Mouse (Mus musculus) kidney, embryonic 14.5 days (tissue): ENCODE measurements at regions not wholly inside any gene's neighbourhood (a gene's known extent, or its start where the extent isn't known, plus 50 kb on each side); places are given as distances from the start of the nearest gene placed in this dataset.

ENCODE experiments used
- ATAC-seq: fragments of 200-750 bp; cut with Nextera tagmentation; 2 replicates; pipeline ENCODE4 v1.8.0; 2017; ENCODE audit warnings: moderate number of reproducible peaks, mild to moderate bottlenecking, moderate TSS enrichment, moderate library complexity; ENCODE audit not compliant: low FRiP score, low TSS enrichment
- H3K27ac ChIP-seq: fragments of 300-500 bp; sonication (generic); 2 replicates; pipeline ENCODE4 v1.5.1; 2014; ENCODE audit warnings: low read depth, mild to moderate bottlenecking, low read length, moderate library complexity, mixed read lengths
- H3K27me3 ChIP-seq: fragments of 300-500 bp; sonication (generic); 2 replicates; pipeline ENCODE4 v1.6.1; 2014; ENCODE audit warnings: mild to moderate bottlenecking, low read length; ENCODE audit not compliant: control insufficient read depth, insufficient read depth
- H3K36me3 ChIP-seq: fragments of 300-500 bp; sonication (generic); 2 replicates; pipeline ENCODE4 v1.6.1; 2014; ENCODE audit warnings: low read length, mixed read lengths; ENCODE audit not compliant: control insufficient read depth, insufficient read depth
- H3K4me1 ChIP-seq: fragments of 300-500 bp; sonication (generic); 2 replicates; pipeline ENCODE4 v1.6.1; 2014; ENCODE audit warnings: low read length, mixed read lengths; ENCODE audit not compliant: control insufficient read depth, insufficient read depth
- H3K4me2 ChIP-seq: fragments of 300-500 bp; sonication (generic); replicated peaks from 2 replicates; pipeline ENCODE4 v1.6.1; 2014; ENCODE audit warnings: low read depth, mild to moderate bottlenecking, low read length
- H3K4me3 ChIP-seq: fragments of 300-500 bp; sonication (generic); 2 replicates; pipeline ENCODE4 v1.5.1; 2014; ENCODE audit warnings: mild to moderate bottlenecking, low read length
- H3K9ac ChIP-seq: fragments of 300-500 bp; sonication (generic); 2 replicates; pipeline ENCODE4 v1.6.1; 2014; ENCODE audit warnings: low read depth, mild to moderate bottlenecking, low read length, moderate library complexity
- H3K9me3 ChIP-seq: fragments of 300-500 bp; sonication (generic); 2 replicates; pipeline ENCODE4 v1.6.1; 2016; ENCODE audit warnings: low read length; ENCODE audit not compliant: control insufficient read depth
- WGBS: fragments of 180-500 bp; shearing (Covaris S2); extraction: QIAGEN DNeasy Blood & Tissue Kit; methylation state at CpG from one replicate; pipeline ENCODE4 v1.1.7; 2014; 5-methylcytosine and 5-hydroxymethylcytosine counted together

- no peaks in the 10 kb centered on the region for H3K36me3 ChIP-seq
- H3K9me3 ChIP-seq: no peaks in the 10 kb centered on the region
- H3K4me3 ChIP-seq: no peak overlapping the region
- no peaks in the 10 kb centered on the region for H3K27me3 ChIP-seq
- no peaks in the 10 kb centered on the region for H3K4me1 ChIP-seq
- WGBS: 83% methylated on average over 1 of the region's 1 CpGs
- no peak overlapping the region for H3K9ac ChIP-seq
- ATAC-seq: no peak
- no peak overlapping the region for H3K4me2 ChIP-seq
- no peak overlapping the region for H3K27ac ChIP-seq
These were observed 242.1 kb upstream of the Rack1 start for GRCm38 (mm10) chr11:48558053-48558452.

DNA sequence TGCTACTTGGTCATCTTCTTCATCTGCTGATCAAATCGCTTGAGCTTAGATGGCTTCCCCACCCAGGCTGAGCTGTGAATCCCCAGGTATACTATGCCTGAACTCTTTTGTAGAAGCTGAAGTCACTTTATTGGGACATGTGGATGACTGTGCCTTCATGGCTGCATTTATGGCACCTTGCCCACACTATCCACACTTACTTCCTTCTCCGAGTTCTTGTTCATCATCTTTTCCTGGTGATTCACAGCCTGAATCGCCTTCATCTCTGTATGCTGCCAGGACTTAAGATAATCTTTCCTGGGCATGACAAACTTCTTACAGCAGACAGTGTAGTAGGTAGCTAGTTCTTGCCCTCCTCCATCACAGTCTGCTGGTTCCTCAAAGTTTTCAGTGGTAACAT lies 248.1 kb upstream of the Rack1 start:
- no peak for ATAC-seq
- H3K9ac ChIP-seq: no peak overlapping the region
- H3K9me3 ChIP-seq: no peaks in the 10 kb centered on the region
- H3K36me3 ChIP-seq: no peaks in the 10 kb centered on the region
- H3K4me3 ChIP-seq: no peak overlapping the region
- H3K4me2 ChIP-seq: no peak overlapping the region
- no peaks in the 10 kb centered on the region for H3K27me3 ChIP-seq
- 91% methylated on average over 3 of the region's 3 CpGs for WGBS
- no peaks in the 10 kb centered on the region for H3K4me1 ChIP-seq
- no peak overlapping the region for H3K27ac ChIP-seq

DNA sequence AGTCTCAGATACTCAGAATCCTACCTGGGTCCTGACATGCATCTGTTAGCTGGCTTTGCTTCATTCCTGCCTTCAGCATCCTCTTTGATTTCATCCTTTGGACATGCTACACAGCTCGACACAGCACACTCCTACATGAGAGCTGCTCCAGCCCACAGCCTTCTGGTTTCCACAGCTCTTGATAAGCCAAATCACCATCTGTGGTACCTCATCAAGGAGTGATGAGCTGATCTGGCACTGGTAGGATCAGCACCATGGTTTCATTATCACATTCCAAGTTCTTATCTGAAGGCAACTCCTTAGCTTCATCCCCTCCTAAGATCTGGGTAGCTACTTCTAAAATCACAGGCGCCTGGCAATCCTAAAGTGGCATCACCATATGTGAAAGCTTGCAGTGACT lies 248.9 kb upstream of the Rack1 start:
- ATAC-seq: no peak
- no peak overlapping the region for H3K4me3 ChIP-seq
- no peaks in the 10 kb centered on the region for H3K27me3 ChIP-seq
- H3K9ac ChIP-seq: no peak overlapping the region
- 79% methylated on average over 2 of the region's 2 CpGs for WGBS
- no peaks in the 10 kb centered on the region for H3K9me3 ChIP-seq
- H3K36me3 ChIP-seq: no peaks in the 10 kb centered on the region
- no peaks in the 10 kb centered on the region for H3K4me1 ChIP-seq
- no peak overlapping the region for H3K27ac ChIP-seq
- H3K4me2 ChIP-seq: no peak overlapping the region

- H3K9me3 ChIP-seq: no peaks in the 10 kb centered on the region
- ATAC-seq: no peak
- no peak overlapping the region for H3K9ac ChIP-seq
- H3K27me3 ChIP-seq: no peaks in the 10 kb centered on the region
- H3K27ac ChIP-seq: no peak overlapping the region
- H3K4me3 ChIP-seq: no peak overlapping the region
- no peak overlapping the region for H3K4me2 ChIP-seq
- no peaks in the 10 kb centered on the region for H3K4me1 ChIP-seq
- no peaks in the 10 kb centered on the region for H3K36me3 ChIP-seq
- WGBS: 76% methylated on average over 3 of the region's 3 CpGs
These were observed 273.8 kb upstream of the Rack1 start for GRCm38 (mm10) chr11:48526316-48526715.

GRCm38 (mm10) chr11:48525517-48525916 lies 274.6 kb upstream of the Rack1 start:
- Histone ChIP-seq H3K4me2 (no peak overlapping the region), H3K9ac (no peak overlapping the region), H3K4me1 (no peaks in the 10 kb centered on the region), H3K36me3 (no peaks in the 10 kb centered on the region), H3K27ac (no peak overlapping the region), H3K9me3 (no peaks in the 10 kb centered on the region), H3K27me3 (no peaks in the 10 kb centered on the region), H3K4me3 (no peak overlapping the region)
- WGBS: 75% methylated on average over 5 of the region's 5 CpGs
- ATAC-seq: no peak

- Histone ChIP-seq H3K9me3 (no peaks in the 10 kb centered on the region), H3K27me3 (no peaks in the 10 kb centered on the region), H3K36me3 (no peaks in the 10 kb centered on the region), H3K4me3 (no peak overlapping the region), H3K4me2 (no peak overlapping the region), H3K4me1 (no peaks in the 10 kb centered on the region), H3K27ac (no peak overlapping the region), H3K9ac (no peak overlapping the region)
- WGBS: 63% methylated on average over 3 of the region's 3 CpGs
- no peak for ATAC-seq
These were observed 293.2 kb upstream of the Rack1 start for GRCm38 (mm10) chr11:48506886-48507285.

DNA sequence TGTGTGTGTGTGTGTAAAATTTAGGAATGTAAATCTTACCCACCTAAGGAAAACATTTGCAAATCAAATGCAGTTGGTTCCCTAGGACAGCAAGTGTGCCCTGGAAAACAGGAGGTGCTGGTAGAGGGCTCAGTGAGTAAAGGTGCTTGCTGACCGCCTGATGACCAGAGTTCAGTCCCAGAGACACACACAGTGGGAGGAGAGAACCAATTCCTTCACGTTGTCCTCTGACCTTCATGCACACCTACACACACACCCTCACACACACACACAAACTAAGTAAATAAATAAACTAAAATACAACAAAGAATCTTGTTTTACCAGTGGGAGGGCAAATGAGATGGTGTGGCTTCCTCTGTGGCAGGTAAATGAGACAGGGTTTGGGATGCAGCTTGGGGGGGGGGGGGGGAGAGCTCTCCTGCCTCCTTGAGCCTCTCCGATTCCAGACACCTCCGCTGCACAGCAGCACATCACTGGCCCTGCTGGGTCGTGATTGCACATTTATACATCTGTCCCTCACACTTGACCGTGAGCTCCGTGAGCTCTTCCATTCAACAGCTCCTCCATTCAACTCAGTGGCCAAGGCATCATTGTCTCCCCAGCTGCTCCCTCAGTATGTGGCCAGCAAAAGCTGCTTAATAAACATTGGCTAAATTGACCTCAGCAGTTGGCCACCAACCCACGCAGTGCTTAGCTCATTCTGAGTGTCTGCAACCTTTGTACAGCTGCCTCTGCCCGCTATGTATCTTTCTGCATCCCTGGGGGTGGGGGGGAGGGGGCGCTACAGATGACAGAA lies 297.9 kb upstream of the Rack1 start:
- Histone ChIP-seq H3K9ac (no peak overlapping the region), H3K27me3 (no peaks in the 10 kb centered on the region), H3K4me2 (no peak overlapping the region), H3K9me3 (no peaks in the 10 kb centered on the region), H3K4me3 (no peak overlapping the region), H3K27ac (no peak overlapping the region), H3K36me3 (no peaks in the 10 kb centered on the region), H3K4me1 (no peaks in the 10 kb centered on the region)
- 69% methylated on average over 10 of the region's 10 CpGs for WGBS
- no peak for ATAC-seq

DNA sequence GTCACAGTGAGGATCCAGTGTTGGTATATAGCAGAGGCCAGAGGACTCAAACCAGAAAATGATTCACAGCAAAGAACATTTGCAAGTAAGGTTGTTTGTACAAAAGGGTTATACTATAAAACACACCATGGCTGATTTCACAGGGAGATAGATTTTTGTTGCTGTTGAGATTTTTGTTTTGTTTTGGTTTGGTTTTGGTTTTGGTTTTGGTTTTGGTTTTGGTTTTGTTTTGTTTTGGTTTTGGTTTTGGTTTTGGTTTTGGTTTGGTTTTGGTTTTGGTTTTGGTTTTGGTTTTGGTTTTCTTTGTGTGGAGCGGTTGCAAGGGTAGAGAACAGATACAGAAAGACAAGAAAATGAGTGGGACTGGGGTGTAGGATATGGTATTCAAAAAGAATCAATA lies 301.1 kb upstream of the Rack1 start:
- Histone ChIP-seq H3K9me3 (no peaks in the 10 kb centered on the region), H3K27ac (no peak overlapping the region), H3K4me3 (no peak overlapping the region), H3K9ac (no peak overlapping the region), H3K27me3 (no peaks in the 10 kb centered on the region), H3K36me3 (no peaks in the 10 kb centered on the region), H3K4me1 (no peaks in the 10 kb centered on the region), H3K4me2 (no peak overlapping the region)
- ATAC-seq: no peak
- WGBS: 90% methylated on average over 1 of the region's 1 CpGs

- WGBS: 63% methylated on average over 1 of the region's 1 CpGs
- H3K27ac ChIP-seq: no peak overlapping the region
- no peaks in the 10 kb centered on the region for H3K9me3 ChIP-seq
- H3K4me2 ChIP-seq: no peak overlapping the region
- ATAC-seq: no peak
- no peaks in the 10 kb centered on the region for H3K4me1 ChIP-seq
- H3K9ac ChIP-seq: no peak overlapping the region
- H3K36me3 ChIP-seq: no peaks in the 10 kb centered on the region
- no peaks in the 10 kb centered on the region for H3K27me3 ChIP-seq
- H3K4me3 ChIP-seq: no peak overlapping the region
These were observed 311.8 kb upstream of the Rack1 start for GRCm38 (mm10) chr11:48488308-48488707.
